Mouse (Mus musculus) lung, embryonic 14.5 days (tissue): Measurements from ENCODE around the gene Mctp2. TPM values are rescaled to one million over a fixed set of nuclear protein-coding genes. Genes with fewer than 3 reads are reported as not detected.
A peak's percentile ranks its signal among the peaks of the same experiment; 100 is the strongest.

Source experiments
- ATAC-seq: fragments of 200-750 bp; cut with Nextera tagmentation; 2 replicates; pipeline ENCODE4 v1.8.0; 2017; ENCODE audit warnings: mild to moderate bottlenecking, moderate TSS enrichment, moderate library complexity; ENCODE audit not compliant: insufficient read depth
- DNase-seq: peaks from one replicate; pipeline ENCODE4 v3.0.0-alpha.2; 2015
- H3K27ac ChIP-seq: fragments of 300-500 bp; sonication (generic); 2 replicates; pipeline ENCODE4 v1.5.1; 2014; ENCODE audit warnings: low read depth, mild to moderate bottlenecking, moderate library complexity
- H3K27me3 ChIP-seq: fragments of 300-500 bp; sonication (generic); 2 replicates; pipeline ENCODE4 v1.6.1; 2014; ENCODE audit warnings: low read length, control low read depth; ENCODE audit not compliant: insufficient read depth
- H3K36me3 ChIP-seq: fragments of 300-500 bp; sonication (generic); 2 replicates; pipeline ENCODE4 v1.6.1; 2014; ENCODE audit warnings: control low read depth; ENCODE audit not compliant: insufficient read depth
- H3K4me1 ChIP-seq: fragments of 300-500 bp; sonication (generic); 2 replicates; pipeline ENCODE4 v1.6.1; 2014; ENCODE audit warnings: antibody characterized with exemption, control low read depth; ENCODE audit not compliant: insufficient read depth
- H3K4me2 ChIP-seq: fragments of 300-500 bp; sonication (generic); 2 replicates; pipeline ENCODE4 v1.6.1; 2014; ENCODE audit warnings: mild to moderate bottlenecking
- H3K4me3 ChIP-seq: fragments of 300-500 bp; sonication (generic); 2 replicates; pipeline ENCODE4 v1.5.1; 2014; ENCODE audit warnings: low read depth, low read length
- H3K9ac ChIP-seq: fragments of 300-500 bp; sonication (generic); 2 replicates; pipeline ENCODE4 v1.6.1; 2014
- H3K9me3 ChIP-seq: fragments of 300-500 bp; sonication (generic); 2 replicates; pipeline ENCODE4 v1.6.1; 2016; ENCODE audit warnings: low read depth, low read length, control low read depth
- CTCF ChIP-seq: IDR thresholded peaks from 2 replicates; pipeline ENCODE4 v1.5.1; 2016; ENCODE audit warnings: antibody characterized with exemption, low read depth
- WGBS: fragments of 180-500 bp; shearing (Covaris S2); extraction: QIAGEN DNeasy Blood & Tissue Kit; methylation state at CpG from one replicate; pipeline ENCODE4 v1.1.7; 2014; 5-methylcytosine and 5-hydroxymethylcytosine counted together
- polyA plus RNA-seq: library from polyadenylated mRNA; unstranded; fragments of >200 nt; fragmentation: Nextera tagmentation; extraction: Ambion mirVana; gene quantifications from 2 replicates; pipeline ENCODE4 v1.2.1, GENCODE M21; 2014

Mctp2 gene
- polyA plus RNA-seq, 1 experiment from 2014 or later: 2.8 TPM

- DNase-seq: no peak
- H3K36me3 ChIP-seq: no peaks in the 10 kb centered on the region
- no peaks in the 10 kb centered on the region for H3K9me3 ChIP-seq
- H3K4me1 ChIP-seq: no peaks in the 10 kb centered on the region
- no peak overlapping the region for H3K9ac ChIP-seq
- no peak overlapping the region for H3K4me2 ChIP-seq
- TF ChIP-seq CTCF: no peak
- no peak for ATAC-seq
- no peaks in the 10 kb centered on the region for H3K27me3 ChIP-seq
- no peak overlapping the region for H3K27ac ChIP-seq
- 83% methylated on average over 5 of the region's 5 CpGs for WGBS
- no peak overlapping the region for H3K4me3 ChIP-seq
Observed at GRCm38 (mm10) chr7:72297013-72297412, 9.4 kb downstream of the Mctp2 start.

DNA sequence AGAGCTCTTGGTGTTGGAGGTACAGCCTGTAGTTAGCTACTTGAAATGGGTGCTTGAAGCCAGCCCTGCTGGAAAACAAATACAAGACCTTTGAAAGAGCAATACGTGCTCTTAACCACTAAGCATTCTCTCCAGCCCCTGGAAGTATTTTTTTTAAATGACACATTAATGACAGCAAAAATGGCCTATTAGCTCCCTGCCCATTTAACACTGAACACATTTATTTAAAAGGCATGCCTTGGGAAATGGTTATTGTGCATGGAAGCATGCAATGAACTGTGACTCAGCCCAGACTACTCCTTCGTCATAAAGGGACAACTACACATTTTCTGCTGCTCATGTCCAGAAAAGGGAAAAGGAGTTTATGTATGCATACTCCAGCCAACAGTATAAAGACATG is 10.2 kb downstream of the Mctp2 start:
- Histone ChIP-seq H3K27me3 (no peaks in the 10 kb centered on the region), H3K4me3 (no peak overlapping the region), H3K9ac (no peak overlapping the region), H3K36me3 (no peaks in the 10 kb centered on the region), H3K4me2 (no peak overlapping the region), H3K4me1 (no peaks in the 10 kb centered on the region), H3K9me3 (no peaks in the 10 kb centered on the region), H3K27ac (no peak overlapping the region)
- DNase-seq: no peak
- 55% methylated on average over 2 of the region's 2 CpGs for WGBS
- ATAC-seq: no peak
- no peak for TF ChIP-seq CTCF

GRCm38 (mm10) chr7:72294886-72295285 is 11.5 kb downstream of the Mctp2 start:
- ATAC-seq: no peak
- H3K27ac ChIP-seq: no peak overlapping the region
- no peak overlapping the region for H3K9ac ChIP-seq
- TF ChIP-seq CTCF: no peak
- H3K9me3 ChIP-seq: no peaks in the 10 kb centered on the region
- no peak overlapping the region for H3K4me3 ChIP-seq
- DNase-seq: peak; percentile 3
- H3K36me3 ChIP-seq: no peaks in the 10 kb centered on the region
- H3K4me2 ChIP-seq: no peak overlapping the region
- 66% methylated on average over 2 of the region's 2 CpGs for WGBS
- H3K4me1 ChIP-seq: no peaks in the 10 kb centered on the region
- H3K27me3 ChIP-seq: no peaks in the 10 kb centered on the region

GRCm38 (mm10) chr7:72293784-72294538 is 12.4 kb downstream of the Mctp2 start:
- Histone ChIP-seq H3K4me3 (no peak overlapping the region), H3K27ac (no peak overlapping the region), H3K27me3 (no peaks in the 10 kb centered on the region), H3K9me3 (no peaks in the 10 kb centered on the region), H3K36me3 (no peaks in the 10 kb centered on the region), H3K4me2 (no peak overlapping the region), H3K9ac (no peak overlapping the region), H3K4me1 (no peaks in the 10 kb centered on the region)
- DNase-seq: no peak
- ATAC-seq: no peak
- no peak for TF ChIP-seq CTCF
- 54% methylated on average over 4 of the region's 4 CpGs for WGBS

GRCm38 (mm10) chr7:72292232-72292913 is 14.0 kb downstream of the Mctp2 start:
- TF ChIP-seq CTCF: no peak
- no peaks in the 10 kb centered on the region for H3K9me3 ChIP-seq
- no peak overlapping the region for H3K9ac ChIP-seq
- no peaks in the 10 kb centered on the region for H3K36me3 ChIP-seq
- no peak for ATAC-seq
- DNase-seq: no peak
- H3K4me3 ChIP-seq: no peak overlapping the region
- 81% methylated on average over 8 of the region's 8 CpGs for WGBS
- no peak overlapping the region for H3K4me2 ChIP-seq
- H3K4me1 ChIP-seq: no peaks in the 10 kb centered on the region
- H3K27ac ChIP-seq: no peak overlapping the region
- H3K27me3 ChIP-seq: no peaks in the 10 kb centered on the region

DNA sequence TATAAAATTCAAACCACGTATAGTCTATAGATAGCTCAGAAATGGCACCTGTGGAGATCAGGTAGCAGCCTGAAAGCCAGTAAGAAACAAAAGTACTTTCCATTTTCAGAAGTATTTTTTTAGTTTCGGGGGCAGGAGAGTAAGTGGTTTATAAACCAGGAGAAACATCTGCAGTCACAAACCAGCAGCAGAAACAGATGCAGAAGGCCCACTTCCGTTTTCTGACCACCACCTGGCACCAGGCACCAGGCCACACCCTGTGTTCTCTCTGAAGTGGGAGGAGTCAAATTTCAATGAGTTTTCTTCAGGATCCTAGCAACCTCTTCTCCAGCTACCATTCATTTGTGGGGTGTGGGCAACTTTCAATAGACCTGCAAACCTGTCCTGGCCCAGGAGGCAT is 25.7 kb downstream of the Mctp2 start:
- no peaks in the 10 kb centered on the region for H3K27me3 ChIP-seq
- TF ChIP-seq CTCF: no peak
- H3K4me3 ChIP-seq: no peak overlapping the region
- DNase-seq: no peak
- no peak overlapping the region for H3K9ac ChIP-seq
- H3K27ac ChIP-seq: no peak overlapping the region
- ATAC-seq: no peak
- 55% methylated on average over 3 of the region's 3 CpGs for WGBS
- no peaks in the 10 kb centered on the region for H3K36me3 ChIP-seq
- H3K4me2 ChIP-seq: no peak overlapping the region
- no peaks in the 10 kb centered on the region for H3K9me3 ChIP-seq
- H3K4me1 ChIP-seq: no peaks in the 10 kb centered on the region

GRCm38 (mm10) chr7:72278412-72278811 is 28.0 kb downstream of the Mctp2 start:
- no peaks in the 10 kb centered on the region for H3K27me3 ChIP-seq
- WGBS: 76% methylated on average over 2 of the region's 2 CpGs
- ATAC-seq (no peak), DNase-seq (no peak)
- no peak overlapping the region for H3K27ac ChIP-seq
- no peak overlapping the region for H3K9ac ChIP-seq
- no peaks in the 10 kb centered on the region for H3K9me3 ChIP-seq
- TF ChIP-seq CTCF: no peak
- H3K4me1 ChIP-seq: no peaks in the 10 kb centered on the region
- no peaks in the 10 kb centered on the region for H3K36me3 ChIP-seq
- H3K4me2 ChIP-seq: no peak overlapping the region
- H3K4me3 ChIP-seq: no peak overlapping the region
